Mouse (Mus musculus): ENCODE data around the gene Fgf7.

Gene Fgf7

GRCm38 (mm10) chr2:126034379-126035005 is at the start of gene Fgf7:
Fgf7 (plus strand) TSS chr2:126034658.
- DNase-seq (ENCODE audit: low spot score) = peak; percentile 33

- DNase-seq (ENCODE audit: low spot score) = no peak
Observed at GRCm38 (mm10) chr2:126002291-126002690, 32.2 kb upstream of the Fgf7 start.

- DNase-seq (ENCODE audit: low spot score) = peak; percentile 72
Observed at GRCm38 (mm10) chr2:126006088-126006487, 28.4 kb upstream of the Fgf7 start.

- DNase-seq (ENCODE audit: low spot score) = no peak
Observed at GRCm38 (mm10) chr2:126006742-126007141, 27.7 kb upstream of the Fgf7 start.

GRCm38 (mm10) chr2:126014989-126015710 is 19.3 kb upstream of the Fgf7 start:
- peak; percentile 19 for DNase-seq (ENCODE audit: low spot score)

- DNase-seq (ENCODE audit: low spot score) = peak; percentile 15
Observed at GRCm38 (mm10) chr2:126015763-126016473, 18.5 kb upstream of the Fgf7 start.

- DNase-seq (ENCODE audit: low spot score) = no peak
Observed at GRCm38 (mm10) chr2:126031186-126031900, 3.1 kb upstream of the Fgf7 start.

GRCm38 (mm10) chr2:126033114-126033972 is 1.1 kb upstream of the Fgf7 start:
- DNase-seq (ENCODE audit: low spot score) = peak; percentile 52

- DNase-seq (ENCODE audit: low spot score) = no peak
Observed at GRCm38 (mm10) chr2:126035013-126035770, 734 bp downstream of the Fgf7 start.

- no peak for DNase-seq (ENCODE audit: low spot score)
Observed at GRCm38 (mm10) chr2:126036121-126036520, 1.7 kb downstream of the Fgf7 start.

- DNase-seq (ENCODE audit: low spot score) = no peak
Observed at GRCm38 (mm10) chr2:126038221-126039000, 4.0 kb downstream of the Fgf7 start.

GRCm38 (mm10) chr2:126039414-126039891 is 5.0 kb downstream of the Fgf7 start:
- DNase-seq (ENCODE audit: low spot score) = no peak

GRCm38 (mm10) chr2:126040651-126041050 is 6.2 kb downstream of the Fgf7 start:
- DNase-seq (ENCODE audit: low spot score) = no peak

- DNase-seq (ENCODE audit: low spot score) = no peak
Observed at GRCm38 (mm10) chr2:126041237-126041636, 6.8 kb downstream of the Fgf7 start.

GRCm38 (mm10) chr2:126042674-126043073 is 8.2 kb downstream of the Fgf7 start:
- no peak for DNase-seq (ENCODE audit: low spot score)

GRCm38 (mm10) chr2:126045621-126046020 is 11.2 kb downstream of the Fgf7 start:
- no peak for DNase-seq (ENCODE audit: low spot score)

- peak; percentile 84 for DNase-seq (ENCODE audit: low spot score)
Observed at GRCm38 (mm10) chr2:126052749-126053557, 18.5 kb downstream of the Fgf7 start.

GRCm38 (mm10) chr2:126053657-126054056 is 19.2 kb downstream of the Fgf7 start:
- DNase-seq (ENCODE audit: low spot score) = no peak

- DNase-seq (ENCODE audit: low spot score) = peak; percentile 17
Observed at GRCm38 (mm10) chr2:126060595-126060994, 26.1 kb downstream of the Fgf7 start.

Measured in embryo, embryonic 10.5 days (tissue).